8 mouse cellular contexts compared by ENCODE assay signal in the genomic region with DNA sequence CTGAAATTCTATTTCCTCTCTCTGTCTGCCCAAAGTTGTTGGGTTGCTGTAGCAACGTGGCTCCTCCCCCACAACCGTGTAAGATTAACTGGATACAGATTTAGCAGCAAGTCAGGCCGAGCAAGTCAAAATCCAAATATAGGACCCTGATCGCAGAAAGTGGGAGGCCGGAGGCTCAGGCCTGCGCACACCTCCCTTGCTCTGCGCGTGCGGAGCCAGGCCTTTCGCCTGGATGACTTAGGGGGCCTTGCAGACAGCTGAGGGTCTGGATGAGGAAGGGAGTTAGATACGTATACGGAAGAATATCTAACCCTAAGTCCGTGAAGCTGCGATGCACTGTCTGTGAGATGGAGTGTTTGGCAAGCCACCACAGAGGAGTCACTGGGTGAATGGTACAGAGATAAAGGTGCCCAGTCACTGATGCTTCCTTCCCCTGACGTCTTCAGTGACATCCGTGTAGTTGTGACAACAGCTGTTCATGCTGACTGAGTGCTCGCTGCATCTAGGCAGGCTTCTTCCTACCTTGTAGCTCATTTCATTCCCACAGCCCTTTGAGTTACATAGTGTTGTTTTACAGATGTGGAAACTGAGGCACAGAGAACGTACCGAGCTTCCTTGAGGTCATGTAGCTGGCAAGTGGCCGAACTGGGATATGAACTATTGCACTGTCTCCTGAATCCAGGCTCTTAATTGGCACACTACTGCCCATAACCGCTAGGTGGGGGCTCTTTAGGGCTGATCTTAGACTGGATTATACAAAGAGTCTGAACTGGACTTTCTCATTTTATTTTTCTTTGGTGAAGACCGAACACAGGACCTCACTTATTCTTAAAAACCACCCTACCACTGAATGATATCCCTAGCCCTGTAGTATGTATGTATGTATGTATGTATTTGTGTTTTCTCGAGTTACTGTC. TPM values are rescaled to one million over a fixed set of nuclear protein-coding genes. Genes with fewer than 3 reads are reported as not detected.
A peak's percentile ranks its signal among the peaks of the same experiment; 100 is the strongest.
DNase-seq lines count a peak whose midpoint lies in the region; ATAC-seq and TF ChIP-seq lines count a peak whose summit lies in the region.

No protein-coding gene starts in this region.

- H3K9ac ChIP-seq in CH12.LX (ENCODE audit: insufficient read depth, low read depth), result no peak overlapping the region
- H3K9ac ChIP-seq in hindbrain, embryonic 15.5 days, result no peak overlapping the region
- no peak overlapping the region for H3K9ac ChIP-seq in midbrain, embryonic 13.5 days (replicated peaks)

- in situ Hi-C loops in CH12.LX (cut with MboI; ENCODE audit: low pct_ligation_motif_present, low pct_unique_long_range_greater_than_20kb, low sequenced_read_pairs), result no loop called here

- dilution Hi-C loops in CH12.LX (cut with MboI; ENCODE audit: extremely low pct_ligation_motif_present, extremely low pct_unique_long_range_greater_than_20kb, low sequenced_read_pairs), result no loop called here

- intact Hi-C loops in left cerebral cortex, adult 2 months (cut with DNase I), result loop anchor here (1.0 to 2.0 kb wide), 2 partner anchors 44 to 57 kb away; no protein-coding TSS in a partner anchor

- H3K4me2 ChIP-seq in CH12.LX (ENCODE audit: insufficient read depth, low read depth, poor library complexity, severe bottlenecking), result no peak overlapping the region
- peak overlapping the region; percentile 14; the same call in 1 of the 2 replicates for H3K4me2 ChIP-seq in hindbrain, embryonic 15.5 days
- peak overlapping the region; percentile 7; the same call in 1 of the 2 replicates for H3K4me2 ChIP-seq in midbrain, embryonic 13.5 days (replicated peaks)

- peaks cover 0 to 4% of the 10 kb centered on the region in 2 experiments; a peak in 1 of 4 replicates for H3K4me1 ChIP-seq in CH12.LX (ENCODE audit: control insufficient read depth in 1 of 2, insufficient read depth in 2 of 2)
- H3K4me1 ChIP-seq in hindbrain, embryonic 15.5 days (replicated peaks), result peaks cover 14% of the 10 kb centered on the region
- H3K4me1 ChIP-seq in midbrain, embryonic 13.5 days (replicated peaks), result peaks cover 14% of the 10 kb centered on the region

- peak; percentile 82 for ATAC-seq in common myeloid progenitor, adult 5-6 weeks (replicated peaks; ENCODE audit: low read depth, poor library complexity, severe bottlenecking)
- ATAC-seq in hindbrain, embryonic 15.5 days (ENCODE audit: low FRiP score, low read depth), result peak; percentile 44; the same call in 1 of the 2 replicates
- ATAC-seq in midbrain, embryonic 13.5 days, result peak; percentile 51

- TF ChIP-seq RAD21 in CH12.LX (IDR thresholded peaks at IDR 0.05; ENCODE audit: low read depth, low read length), result peak; percentile 18

- WGBS in hindbrain, embryonic 15.5 days, result 69% methylated on average over 23 of the region's 23 CpGs
- 60% methylated on average over 23 of the region's 23 CpGs for WGBS in midbrain, embryonic 13.5 days

- H3K4me3 ChIP-seq in CH12.LX (replicated peaks in 1 of 3; ENCODE audit: low read depth in 2 of 3, low read length in 2 of 3, poor library complexity in 1 of 3), result no peak overlapping the region
- H3K4me3 ChIP-seq in hindbrain, embryonic 15.5 days, result no peak overlapping the region
- H3K4me3 ChIP-seq in left cerebral cortex, adult 2 months, result peak overlapping the region; percentile 10; the same call in 1 of the 2 replicates
- H3K4me3 ChIP-seq in midbrain, embryonic 13.5 days (replicated peaks), result no peak overlapping the region

- TF ChIP-seq EP300 in CH12.LX (IDR thresholded peaks at IDR 0.05; ENCODE audit: low read length), result no peak

- no peak for TF ChIP-seq POLR2A in CH12.LX (IDR thresholded peaks at IDR 0.05; ENCODE audit: low read depth, low read length)

- TF ChIP-seq CTCF in CH12.LX (conservative IDR thresholded peaks at IDR 0.05 in 1 of 2, IDR thresholded peaks at IDR 0.05 in 1 of 2; ENCODE audit: low read depth in 2 of 2, low read length in 2 of 2), result peak in 1 of 2 experiments; percentile 61; a peak in 2 of 4 replicates
- peak; percentile 41 for TF ChIP-seq CTCF in left cerebral cortex, adult 2 months (IDR thresholded peaks at IDR 0.05)

- H3K36me3 ChIP-seq in CH12.LX (replicated peaks in 1 of 2; ENCODE audit: control insufficient read depth in 1 of 2, insufficient read depth in 1 of 2, low read length in 1 of 2), result no peaks in the 10 kb centered on the region
- H3K36me3 ChIP-seq in hindbrain, embryonic 15.5 days, result no peaks in the 10 kb centered on the region
- H3K36me3 ChIP-seq in midbrain, embryonic 13.5 days, result no peaks in the 10 kb centered on the region

- peaks cover 2% of the 10 kb centered on the region for H3K9me3 ChIP-seq in CH12.LX (replicated peaks; ENCODE audit: low read length)
- H3K9me3 ChIP-seq in hindbrain, embryonic 15.5 days, result no peaks in the 10 kb centered on the region
- H3K9me3 ChIP-seq in midbrain, embryonic 13.5 days, result no peaks in the 10 kb centered on the region

- H3K27me3 ChIP-seq in CH12.LX (replicated peaks), result no peaks in the 10 kb centered on the region
- no peaks in the 10 kb centered on the region for H3K27me3 ChIP-seq in hindbrain, embryonic 15.5 days
- H3K27me3 ChIP-seq in midbrain, embryonic 13.5 days, result no peaks in the 10 kb centered on the region

- H3K27ac ChIP-seq in CH12.LX (ENCODE audit: insufficient read depth, low read depth), result no peak overlapping the region
- peak overlapping the region; percentile 60 for H3K27ac ChIP-seq in hindbrain, embryonic 15.5 days (replicated peaks)
- peak overlapping the region; percentile 33; the same call in 1 of the 2 replicates for H3K27ac ChIP-seq in left cerebral cortex, adult 2 months
- H3K27ac ChIP-seq in midbrain, embryonic 13.5 days, result no peak overlapping the region

- no peak for DNase-seq in CH12.LX (ENCODE audit: extremely low read depth)
- peak; percentile 50 for DNase-seq in gastrocnemius, postnatal 10 days
- DNase-seq in left cerebral cortex, adult 2 months (ENCODE audit: extremely low spot score in 1 of 2, low spot score in 2 of 2), result peak; percentile 57 to 62
- DNase-seq in thymus, postnatal 14 days, result peak; percentile 7
- DNase-seq in cerebellum, adult 8-10 months, result no peak

- no peaks in the 10 kb centered on the region for H3K79me2 ChIP-seq in CH12.LX (replicated peaks; ENCODE audit: control insufficient read depth, extremely low read depth, insufficient read depth, poor library complexity, severe bottlenecking)

TF ChIP-seq in CH12.LX, 34 proteins besides CTCF, POLR2A, EP300 and RAD21:
- TF ChIP-seq SMC3 (IDR thresholded peaks at IDR 0.05; ENCODE audit: low read depth, low read length) (peak; percentile 46), MXI1 (IDR thresholded peaks at IDR 0.05; ENCODE audit: low read depth, low read length) (no peak)

RNA-seq across cellular contexts. Expression of gene Samd4, which starts 59.5 kb away (rescaled TPM):
- total RNA-seq in CH12.LX (2012; rRNA removed), result 0.29 and 0.64 TPM in 2 replicates
- total RNA-seq in CH12.LX (2014; rRNA removed), result 1.5 TPM in 2 replicates
- polyA plus RNA-seq in CH12.LX (2012; ENCODE audit: insufficient read length, low read depth), result 3.6 and 4.6 TPM in 2 replicates
- 0.15 and 0.18 TPM in 2 replicates for total RNA-seq in common myeloid progenitor, adult 5-6 weeks (2017)
- 10 to 100 TPM; 39.4 to 46.3 TPM for total RNA-seq in gastrocnemius, postnatal 10 days (2021)
- polyA plus RNA-seq in hindbrain, embryonic 15.5 days (2015; fragmentation: Nextera tagmentation; extraction: Ambion mirVana), result 3.9 and 4.4 TPM in 2 replicates
- 10 to 100 TPM; 26.8 to 32.1 TPM for total RNA-seq in left cerebral cortex, adult 2 months (2021)
- polyA plus RNA-seq in midbrain, embryonic 13.5 days (2015; fragmentation: Nextera tagmentation; extraction: Ambion mirVana), result 3.3 and 4.3 TPM in 2 replicates

Comparison
In these comparisons a context has a peak if more than half of its experiments do, and no peak if none do; other contexts are left out.
1. DNase-seq: peak in gastrocnemius, postnatal 10 days (single experiment), left cerebral cortex, adult 2 months (2 of 2) and thymus, postnatal 14 days (single experiment); none in CH12.LX (single experiment) and cerebellum, adult 8-10 months (single experiment).
2. H3K27ac ChIP-seq: peak in hindbrain, embryonic 15.5 days (single experiment) and left cerebral cortex, adult 2 months (single experiment); none in CH12.LX (single experiment) and midbrain, embryonic 13.5 days (single experiment).
3. RNA of gene Samd4, which starts 59.5 kb away (total RNA-seq): 39.4 to 46.3 TPM in gastrocnemius, postnatal 10 days and 26.8 to 32.1 TPM in left cerebral cortex, adult 2 months; 0.29 to 1.5 TPM in CH12.LX and 0.15 to 0.18 TPM in common myeloid progenitor, adult 5-6 weeks; every median in the first group is over 10 times any median in the second.
4. Peak in every context shown above with its lines, with median percentiles within 50 percentile points of each other: ATAC-seq.